Mouse (Mus musculus): ENCODE measurements at regions not wholly inside any gene's neighbourhood (a gene's known extent, or its start where the extent isn't known, plus 50 kb on each side); places are given as distances from the start of the nearest gene placed in this dataset.

GRCm38 (mm10) chr2:79548039-79548600 is 87.0 kb upstream of the Itprid2 start:
- no peak for DNase-seq

- DNase-seq: no peak
These were observed 85.4 kb upstream of the Itprid2 start for GRCm38 (mm10) chr2:79549781-79550180.

DNA sequence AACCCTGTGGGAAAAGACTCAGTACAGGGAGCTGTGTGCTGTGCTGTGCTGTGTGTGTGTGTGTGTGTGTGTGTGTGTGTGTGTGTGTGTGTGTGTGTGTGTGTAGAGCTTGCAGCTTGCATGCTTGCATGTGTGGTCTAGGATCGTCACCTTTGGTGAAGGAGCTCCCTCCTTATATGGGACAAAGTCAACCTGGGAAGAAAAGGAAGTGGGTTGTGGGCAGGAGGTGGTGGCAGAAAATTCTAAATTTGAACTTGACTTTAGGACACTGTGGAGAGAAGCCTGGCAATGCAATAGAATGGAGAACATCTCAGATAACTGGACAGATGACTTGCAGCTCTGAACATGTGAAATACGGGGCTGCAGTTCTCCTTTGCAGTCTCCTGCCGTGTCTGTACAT is 84.7 kb upstream of the Itprid2 start:
- no peak for DNase-seq

DNA sequence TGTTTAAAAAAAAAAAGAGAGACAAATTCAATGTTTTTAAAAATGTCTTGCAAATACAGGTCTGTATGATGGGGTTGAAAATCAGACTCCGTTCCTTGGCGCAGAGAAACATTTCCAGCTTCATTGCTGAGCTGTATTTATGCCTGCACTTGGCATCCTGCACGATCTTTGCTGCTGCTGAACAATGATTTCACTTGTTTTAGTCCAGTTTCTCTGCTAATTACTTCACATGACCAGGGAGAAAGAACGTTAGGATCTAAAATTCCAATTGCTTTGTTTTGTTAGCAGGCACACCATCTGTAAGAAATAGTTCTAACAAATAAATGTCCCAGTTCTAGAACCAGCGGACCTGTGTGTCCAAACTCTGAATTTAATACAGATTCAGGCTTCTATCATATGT is 82.7 kb upstream of the Itprid2 start:
- DNase-seq: no peak

- DNase-seq: no peak
These were observed 79.8 kb upstream of the Itprid2 start for GRCm38 (mm10) chr2:79555395-79555794.

GRCm38 (mm10) chr2:79557361-79557760 is 77.8 kb upstream of the Itprid2 start:
- no peak for DNase-seq

DNA sequence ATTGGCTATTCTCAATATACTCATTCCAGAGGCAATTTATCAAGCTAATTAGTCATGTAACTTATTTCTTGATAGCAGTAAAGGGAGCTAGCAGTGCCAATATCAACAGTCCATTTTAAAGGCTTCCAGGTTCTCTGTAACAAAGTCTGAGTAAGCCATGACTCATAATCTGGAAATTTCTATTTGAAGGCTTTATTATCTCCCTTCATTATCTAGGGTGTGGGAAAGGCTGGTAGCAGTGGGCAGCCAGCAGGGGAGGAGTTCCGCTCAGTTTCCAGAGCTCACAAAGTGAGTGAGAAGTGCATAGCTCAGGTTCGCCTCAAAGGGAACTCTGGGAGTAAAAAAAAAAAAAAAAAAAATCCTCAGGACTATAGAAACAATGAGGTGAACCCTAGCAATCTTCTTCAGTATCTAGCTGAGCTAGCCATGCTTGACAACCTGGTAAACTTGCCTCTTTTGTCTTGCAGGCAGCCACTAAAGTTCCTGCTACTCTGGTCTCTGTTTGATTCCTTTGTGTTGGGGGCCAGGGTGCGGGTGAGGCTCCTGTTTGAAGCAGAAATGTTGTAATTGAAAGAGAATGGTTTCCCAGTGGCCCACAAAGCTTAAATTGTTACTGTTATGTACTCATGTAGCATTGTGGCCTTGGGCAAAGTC is 68.7 kb upstream of the Itprid2 start:
- no peak for DNase-seq

DNA sequence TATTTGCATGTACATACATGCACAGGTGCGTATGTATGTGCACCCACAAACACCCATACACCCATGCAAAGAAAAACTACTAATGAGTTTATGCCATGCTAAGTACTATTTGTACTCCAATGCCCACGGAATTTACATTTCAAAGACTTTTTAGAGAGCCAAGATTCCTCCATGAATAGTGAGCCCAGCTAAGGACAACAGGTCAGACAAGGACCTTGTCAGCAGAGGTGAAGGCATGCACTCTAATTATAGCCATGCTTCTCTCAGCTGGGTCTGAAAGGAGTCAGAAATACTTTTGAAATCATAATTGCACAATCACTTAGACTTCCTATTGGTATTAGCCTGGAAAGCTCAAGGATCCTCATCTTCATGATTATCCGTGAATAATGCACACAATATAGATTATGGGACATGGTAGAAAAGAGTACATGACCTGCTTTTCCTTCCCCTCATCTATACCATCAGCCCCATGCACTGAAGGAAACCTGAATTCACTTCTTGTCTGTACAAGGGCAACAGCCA is 67.7 kb upstream of the Itprid2 start:
- DNase-seq: no peak

- no peak for DNase-seq
These were observed 65.5 kb upstream of the Itprid2 start for GRCm38 (mm10) chr2:79569663-79570062.

GRCm38 (mm10) chr2:79571910-79572309 is 63.2 kb upstream of the Itprid2 start:
- DNase-seq: no peak

DNA sequence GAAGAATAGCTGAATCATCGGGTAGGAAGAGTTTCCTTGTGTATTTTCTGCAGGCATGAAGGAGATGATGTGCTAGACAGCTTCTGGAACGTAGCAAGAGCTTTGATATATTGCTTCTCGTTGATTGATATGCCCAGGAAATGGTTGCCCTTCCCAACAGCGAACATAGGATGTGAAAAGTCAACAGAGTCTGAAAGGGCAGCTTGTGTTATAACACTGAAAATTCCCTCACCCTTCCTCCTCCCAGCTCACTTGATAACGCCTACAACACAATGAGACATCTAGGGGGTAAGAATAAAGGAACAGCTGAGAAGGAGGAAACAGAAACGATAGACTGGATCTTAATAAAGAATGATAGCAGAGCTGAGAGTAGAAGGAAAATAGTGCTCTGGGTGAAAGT is 60.1 kb upstream of the Itprid2 start:
- no peak for DNase-seq

GRCm38 (mm10) chr2:79585022-79585774 is 50.0 kb upstream of the Itprid2 start:
- no peak for DNase-seq
